Mouse (Mus musculus): ENCODE measurements at regions not wholly inside any gene's neighbourhood (a gene's known extent, or its start where the extent isn't known, plus 50 kb on each side); places are given as distances from the start of the nearest gene placed in this dataset.

- no peak overlapping the region for H3K9ac ChIP-seq (ENCODE audit: low read depth, low read length)
- no peak overlapping the region for H3K4me3 ChIP-seq (ENCODE audit: low read depth, low read length)
- no peaks in the 10 kb centered on the region for H3K36me3 ChIP-seq (ENCODE audit: control insufficient read depth, insufficient read depth, low read length)
- ATAC-seq (ENCODE audit: low read depth) = no peak
- H3K4me2 ChIP-seq (ENCODE audit: low read depth, low read length) = no peak overlapping the region
- H3K27ac ChIP-seq (replicated peaks; ENCODE audit: low read depth, low read length) = no peak overlapping the region
- no peaks in the 10 kb centered on the region for H3K4me1 ChIP-seq (ENCODE audit: control insufficient read depth, insufficient read depth, low read length)
- no peak for DNase-seq (ENCODE audit: low spot score)
- H3K27me3 ChIP-seq (replicated peaks; ENCODE audit: control insufficient read depth, insufficient read depth, low read length) = no peaks in the 10 kb centered on the region
- H3K9me3 ChIP-seq (ENCODE audit: control insufficient read depth, low read length) = no peaks in the 10 kb centered on the region
- WGBS = 69% methylated on average over 4 of the region's 4 CpGs
Observed at GRCm38 (mm10) chr13:72848097-72848496, 219.5 kb downstream of the Irx2 start.

DNA sequence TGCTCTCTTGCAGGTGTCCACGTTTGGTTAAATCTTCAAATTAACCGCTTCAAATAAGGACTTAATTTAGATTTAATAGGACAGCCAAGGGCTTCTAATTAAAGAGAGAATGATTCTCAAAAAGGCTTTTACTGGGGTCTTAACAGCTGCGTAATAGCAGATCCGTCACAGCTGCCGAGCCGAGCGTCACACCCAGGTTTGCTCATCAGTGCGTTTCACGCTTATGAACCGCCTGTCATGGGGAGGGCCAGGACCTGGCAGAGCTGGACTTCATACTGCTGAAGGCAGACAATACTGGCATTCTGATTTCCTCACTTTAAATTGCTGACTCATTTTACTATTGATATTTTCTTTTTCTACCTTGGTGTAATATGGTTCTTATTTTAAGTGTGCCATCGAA lies 221.2 kb downstream of the Irx2 start:
- Histone ChIP-seq H3K36me3 (ENCODE audit: control insufficient read depth, insufficient read depth, low read length) (no peaks in the 10 kb centered on the region), H3K4me3 (ENCODE audit: low read depth, low read length) (no peak overlapping the region), H3K9ac (ENCODE audit: low read depth, low read length) (no peak overlapping the region), H3K27me3 (replicated peaks; ENCODE audit: control insufficient read depth, insufficient read depth, low read length) (no peaks in the 10 kb centered on the region), H3K4me2 (ENCODE audit: low read depth, low read length) (no peak overlapping the region), H3K4me1 (ENCODE audit: control insufficient read depth, insufficient read depth, low read length) (no peaks in the 10 kb centered on the region), H3K9me3 (ENCODE audit: control insufficient read depth, low read length) (no peaks in the 10 kb centered on the region), H3K27ac (replicated peaks; ENCODE audit: low read depth, low read length) (no peak overlapping the region)
- 67% methylated on average over 11 of the region's 11 CpGs for WGBS
- peak; percentile 39 for DNase-seq (ENCODE audit: low spot score)
- ATAC-seq (ENCODE audit: low read depth) = no peak

- 60% methylated on average over 4 of the region's 4 CpGs for WGBS
- no peak overlapping the region for H3K4me2 ChIP-seq (ENCODE audit: low read depth, low read length)
- no peak overlapping the region for H3K27ac ChIP-seq (replicated peaks; ENCODE audit: low read depth, low read length)
- H3K36me3 ChIP-seq (ENCODE audit: control insufficient read depth, insufficient read depth, low read length) = no peaks in the 10 kb centered on the region
- DNase-seq (ENCODE audit: low spot score) (no peak), ATAC-seq (ENCODE audit: low read depth) (no peak)
- no peaks in the 10 kb centered on the region for H3K9me3 ChIP-seq (ENCODE audit: control insufficient read depth, low read length)
- H3K27me3 ChIP-seq (replicated peaks; ENCODE audit: control insufficient read depth, insufficient read depth, low read length) = no peaks in the 10 kb centered on the region
- no peak overlapping the region for H3K9ac ChIP-seq (ENCODE audit: low read depth, low read length)
- H3K4me3 ChIP-seq (ENCODE audit: low read depth, low read length) = no peak overlapping the region
- no peaks in the 10 kb centered on the region for H3K4me1 ChIP-seq (ENCODE audit: control insufficient read depth, insufficient read depth, low read length)
Observed at GRCm38 (mm10) chr13:72852896-72853295, 224.3 kb downstream of the Irx2 start.

GRCm38 (mm10) chr13:72875921-72876320 lies 247.3 kb downstream of the Irx2 start:
- Histone ChIP-seq H3K27ac (replicated peaks; ENCODE audit: low read depth, low read length) (no peak overlapping the region), H3K4me1 (ENCODE audit: control insufficient read depth, insufficient read depth, low read length) (no peaks in the 10 kb centered on the region), H3K4me3 (ENCODE audit: low read depth, low read length) (no peak overlapping the region), H3K27me3 (replicated peaks; ENCODE audit: control insufficient read depth, insufficient read depth, low read length) (no peaks in the 10 kb centered on the region), H3K4me2 (ENCODE audit: low read depth, low read length) (no peak overlapping the region), H3K9me3 (ENCODE audit: control insufficient read depth, low read length) (no peaks in the 10 kb centered on the region), H3K9ac (ENCODE audit: low read depth, low read length) (no peak overlapping the region), H3K36me3 (ENCODE audit: control insufficient read depth, insufficient read depth, low read length) (no peaks in the 10 kb centered on the region)
- DNase-seq (ENCODE audit: low spot score) (no peak), ATAC-seq (ENCODE audit: low read depth) (no peak)

DNA sequence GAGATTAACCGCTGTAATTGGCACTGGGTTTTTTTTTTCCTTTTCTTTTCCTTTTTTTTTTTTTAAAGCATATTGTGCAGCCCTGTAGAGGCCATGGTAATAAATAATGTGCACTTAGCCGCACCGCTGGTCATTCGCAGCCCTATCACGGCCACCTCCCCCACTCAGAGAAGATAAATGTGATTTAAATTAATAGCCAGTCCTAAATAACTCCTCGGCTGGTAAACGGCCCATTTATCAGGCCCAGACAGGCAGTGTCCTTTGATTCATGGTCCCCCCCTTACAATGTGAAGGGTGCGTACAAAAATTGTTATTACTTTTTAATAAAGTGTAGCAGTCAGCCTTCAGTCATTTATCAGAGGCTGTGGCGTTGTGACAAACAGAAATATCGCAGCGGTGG lies 266.4 kb downstream of the Irx2 start:
- 73% methylated on average over 11 of the region's 11 CpGs for WGBS
- H3K4me1 ChIP-seq (ENCODE audit: control insufficient read depth, insufficient read depth, low read length) = no peaks in the 10 kb centered on the region
- H3K27me3 ChIP-seq (replicated peaks; ENCODE audit: control insufficient read depth, insufficient read depth, low read length) = 0 out of 2 replicates have a peak, but pooled peaks cover 3% of the 10 kb centered on the region
- H3K9me3 ChIP-seq (ENCODE audit: control insufficient read depth, low read length) = no peaks in the 10 kb centered on the region
- no peak overlapping the region for H3K4me2 ChIP-seq (ENCODE audit: low read depth, low read length)
- no peak overlapping the region for H3K4me3 ChIP-seq (ENCODE audit: low read depth, low read length)
- DNase-seq (ENCODE audit: low spot score) (no peak), ATAC-seq (ENCODE audit: low read depth) (no peak)
- H3K36me3 ChIP-seq (ENCODE audit: control insufficient read depth, insufficient read depth, low read length) = no peaks in the 10 kb centered on the region
- no peak overlapping the region for H3K9ac ChIP-seq (ENCODE audit: low read depth, low read length)
- no peak overlapping the region for H3K27ac ChIP-seq (replicated peaks; ENCODE audit: low read depth, low read length)

DNA sequence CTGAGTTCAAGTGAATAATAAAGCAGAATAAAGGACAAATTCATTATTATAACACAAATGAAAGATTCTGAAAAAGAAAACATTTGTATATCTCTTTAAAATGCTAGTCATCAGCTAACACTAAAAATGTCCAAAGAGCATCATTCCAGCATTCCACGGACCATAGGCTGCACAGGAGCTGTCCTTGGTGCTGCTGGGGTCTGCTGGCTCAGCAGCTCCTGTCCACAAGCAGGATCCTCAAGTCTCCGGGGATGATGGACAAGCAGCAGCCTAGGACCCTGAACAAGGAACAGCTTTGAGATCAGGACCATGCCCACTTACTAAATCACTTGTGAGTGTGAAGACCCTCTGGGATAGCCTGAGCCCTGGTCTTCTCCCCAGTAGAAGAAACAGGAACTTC lies 274.0 kb downstream of the Irx2 start:
- ATAC-seq (ENCODE audit: low read depth) = no peak
- Histone ChIP-seq H3K4me1 (ENCODE audit: control insufficient read depth, insufficient read depth, low read length) (no peaks in the 10 kb centered on the region), H3K27me3 (replicated peaks; ENCODE audit: control insufficient read depth, insufficient read depth, low read length) (0 out of 2 replicates have a peak, but pooled peaks cover 3% of the 10 kb centered on the region), H3K4me2 (ENCODE audit: low read depth, low read length) (no peak overlapping the region), H3K4me3 (ENCODE audit: low read depth, low read length) (no peak overlapping the region), H3K36me3 (ENCODE audit: control insufficient read depth, insufficient read depth, low read length) (no peaks in the 10 kb centered on the region), H3K9me3 (ENCODE audit: control insufficient read depth, low read length) (no peaks in the 10 kb centered on the region), H3K9ac (ENCODE audit: low read depth, low read length) (no peak overlapping the region), H3K27ac (replicated peaks; ENCODE audit: low read depth, low read length) (no peak overlapping the region)
- DNase-seq (ENCODE audit: low spot score) = peak; percentile 68
- WGBS = 23% methylated on average over 2 of the region's 2 CpGs

DNA sequence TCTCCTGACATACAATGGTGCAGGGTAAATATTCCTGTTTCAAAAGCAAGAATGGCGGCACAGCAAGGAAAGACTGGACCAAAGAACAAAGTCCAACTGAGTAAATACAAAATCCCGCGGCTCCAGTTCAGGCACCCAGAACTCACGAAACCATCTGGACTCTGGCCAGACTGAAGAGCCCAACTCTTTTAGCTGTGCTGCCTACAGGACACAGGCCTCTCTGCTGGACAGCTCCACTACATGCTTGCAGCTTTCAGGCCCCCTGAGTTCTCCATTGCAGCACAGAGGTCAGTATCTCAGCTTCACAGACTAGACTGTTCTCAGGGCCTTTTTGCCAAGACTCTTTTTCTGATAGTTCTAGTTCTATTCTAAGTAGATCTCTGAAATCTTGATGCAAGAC lies 290.3 kb downstream of the Irx2 start:
- WGBS = 67% methylated on average over 4 of the region's 4 CpGs
- DNase-seq (ENCODE audit: low spot score) (peak; percentile 17), ATAC-seq (ENCODE audit: low read depth) (no peak)
- Histone ChIP-seq H3K27me3 (replicated peaks; ENCODE audit: control insufficient read depth, insufficient read depth, low read length) (no peaks in the 10 kb centered on the region), H3K9ac (ENCODE audit: low read depth, low read length) (no peak overlapping the region), H3K4me2 (ENCODE audit: low read depth, low read length) (no peak overlapping the region), H3K4me3 (ENCODE audit: low read depth, low read length) (no peak overlapping the region), H3K36me3 (ENCODE audit: control insufficient read depth, insufficient read depth, low read length) (no peaks in the 10 kb centered on the region), H3K9me3 (ENCODE audit: control insufficient read depth, low read length) (no peaks in the 10 kb centered on the region), H3K4me1 (ENCODE audit: control insufficient read depth, insufficient read depth, low read length) (no peaks in the 10 kb centered on the region), H3K27ac (replicated peaks; ENCODE audit: low read depth, low read length) (no peak overlapping the region)

- Histone ChIP-seq H3K27me3 (replicated peaks; ENCODE audit: control insufficient read depth, insufficient read depth, low read length) (no peaks in the 10 kb centered on the region), H3K4me3 (ENCODE audit: low read depth, low read length) (no peak overlapping the region), H3K9me3 (ENCODE audit: control insufficient read depth, low read length) (no peaks in the 10 kb centered on the region), H3K4me1 (ENCODE audit: control insufficient read depth, insufficient read depth, low read length) (no peaks in the 10 kb centered on the region), H3K36me3 (ENCODE audit: control insufficient read depth, insufficient read depth, low read length) (no peaks in the 10 kb centered on the region), H3K4me2 (ENCODE audit: low read depth, low read length) (no peak overlapping the region), H3K27ac (replicated peaks; ENCODE audit: low read depth, low read length) (no peak overlapping the region), H3K9ac (ENCODE audit: low read depth, low read length) (no peak overlapping the region)
- 6% methylated on average over 1 of the region's 1 CpGs for WGBS
- ATAC-seq (ENCODE audit: low read depth) = no peak
- no peak for DNase-seq (ENCODE audit: low spot score)
Observed at GRCm38 (mm10) chr13:72920368-72920767, 291.7 kb downstream of the Irx2 start.

DNA sequence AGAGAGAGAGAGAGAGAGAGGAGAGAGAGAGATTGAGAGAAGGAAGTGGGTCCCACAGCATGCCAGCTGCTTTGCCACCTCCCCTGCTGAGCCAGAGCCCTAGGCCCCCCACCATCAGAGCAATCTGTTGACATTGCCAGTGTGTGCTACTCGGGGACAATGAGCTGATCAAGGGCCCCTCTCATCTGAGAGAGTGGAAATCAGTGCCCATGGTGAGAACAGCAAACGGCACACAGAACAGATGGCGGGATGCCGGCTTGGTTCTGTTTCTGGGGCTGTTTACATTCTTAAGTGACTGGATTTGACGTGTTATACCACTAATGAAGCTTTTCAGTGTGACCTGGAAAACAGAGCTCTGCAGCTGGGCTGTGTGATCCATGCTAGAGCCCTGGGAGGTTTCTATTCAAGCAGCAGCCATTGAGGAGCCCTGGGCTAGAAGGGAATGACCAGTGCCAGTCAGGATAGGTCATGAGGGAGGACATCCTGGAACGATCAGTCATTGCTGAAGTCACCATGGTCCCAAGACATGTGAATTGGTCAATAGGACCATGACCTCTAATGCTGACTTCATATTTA lies 296.0 kb downstream of the Irx2 start:
- no peak for ATAC-seq (ENCODE audit: low read depth)
- no peak for DNase-seq (ENCODE audit: low spot score)
- WGBS = 44% methylated on average over 6 of the region's 6 CpGs

More for the DNA sequence above, 296.0 kb downstream of the Irx2 start:
- no peaks in the 10 kb centered on the region for H3K36me3 ChIP-seq (ENCODE audit: control insufficient read depth, insufficient read depth, low read length)
- no peaks in the 10 kb centered on the region for H3K4me1 ChIP-seq (ENCODE audit: control insufficient read depth, insufficient read depth, low read length)
- H3K9ac ChIP-seq (ENCODE audit: low read depth, low read length) = no peak overlapping the region
- no peak overlapping the region for H3K4me2 ChIP-seq (ENCODE audit: low read depth, low read length)
- no peak overlapping the region for H3K4me3 ChIP-seq (ENCODE audit: low read depth, low read length)
- no peaks in the 10 kb centered on the region for H3K27me3 ChIP-seq (replicated peaks; ENCODE audit: control insufficient read depth, insufficient read depth, low read length)
- H3K27ac ChIP-seq (replicated peaks; ENCODE audit: low read depth, low read length) = no peak overlapping the region
- H3K9me3 ChIP-seq (ENCODE audit: control insufficient read depth, low read length) = no peaks in the 10 kb centered on the region

Data from embryonic facial prominence, embryonic 14.5 days (tissue).